Comparison of ENCODE assay signal across 1 mouse cellular context in the genomic region with DNA sequence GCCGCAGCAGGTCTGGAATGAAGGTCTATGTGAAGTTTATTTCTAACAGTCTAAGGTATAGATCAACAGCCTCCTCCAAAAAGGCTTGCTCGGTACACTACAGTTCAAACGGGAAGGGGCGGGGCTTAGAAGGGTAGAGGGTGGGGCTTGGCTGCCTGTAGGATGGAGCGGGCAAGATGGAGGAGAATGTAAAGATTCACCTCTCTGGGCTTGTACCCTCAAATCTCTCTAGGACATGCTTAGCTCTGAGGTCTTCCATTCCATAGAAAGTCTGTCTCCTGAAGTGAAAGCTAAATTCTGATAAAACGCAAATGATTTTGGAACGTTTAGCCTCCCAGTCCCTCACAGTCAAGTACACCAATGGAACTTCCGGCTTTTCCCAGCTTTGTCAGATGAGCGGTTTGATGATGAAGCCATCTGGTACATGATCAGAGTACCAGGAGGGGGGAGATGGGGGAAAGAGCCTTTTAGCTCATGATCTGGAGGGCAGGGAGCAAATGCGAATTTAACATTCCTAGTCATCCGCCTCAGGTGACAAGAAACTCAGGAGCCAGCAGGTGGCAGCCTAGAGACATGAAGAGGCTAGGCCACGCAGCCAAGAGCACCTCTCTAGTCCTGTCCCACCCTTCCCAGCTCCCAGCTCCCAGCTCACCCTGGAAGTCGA.
A peak's percentile ranks its signal among the peaks of the same experiment; 100 is the strongest.
TF ChIP-seq lines count a peak whose summit lies in the region.

No protein-coding gene starts in this region.

TF ChIP-seq in CH12.LX, 34 proteins besides CTCF, POLR2A, EP300 and RAD21:
- peak; percentile 21; the same call in 1 of the 2 replicates for TF ChIP-seq TCF12 (IDR thresholded peaks at IDR 0.05; ENCODE audit: low read depth, low read length)
- TF ChIP-seq TBP (conservative IDR thresholded peaks at IDR 0.05; ENCODE audit: low read depth, low read length) = peak; percentile 64
- TF ChIP-seq ELF1 (IDR thresholded peaks at IDR 0.05; ENCODE audit: low read depth, low read length) = peak; percentile 82
- peak; percentile 72 for TF ChIP-seq MYC (IDR thresholded peaks at IDR 0.05; ENCODE audit: low read depth, low read length)
- TF ChIP-seq IRF4 (IDR thresholded peaks at IDR 0.05; ENCODE audit: low read depth, low read length) = peak; percentile 70
- TF ChIP-seq MXI1 (IDR thresholded peaks at IDR 0.05; ENCODE audit: low read depth, low read length) = peak; percentile 29; the same call in 1 of the 2 replicates
- TF ChIP-seq ZC3H11A (IDR thresholded peaks at IDR 0.05; ENCODE audit: low read depth, low read length) = peak; percentile 29; the same call in 1 of the 2 replicates
- TF ChIP-seq USF2 (conservative IDR thresholded peaks at IDR 0.05; ENCODE audit: low read depth, low read length) = no peak
- TF ChIP-seq E2F4 (IDR thresholded peaks at IDR 0.05; ENCODE audit: insufficient replicate concordance, low read depth, low read length) = 0 out of 2 replicates have a peak, but pooled peaks have one; percentile 10
- TF ChIP-seq SMC3 (IDR thresholded peaks at IDR 0.05; ENCODE audit: low read depth, low read length) = peak; percentile 93
- peak; percentile 60 for TF ChIP-seq NELFE (IDR thresholded peaks at IDR 0.05; ENCODE audit: low read depth, low read length)
- peak; percentile 33; the same call in 1 of the 2 replicates for TF ChIP-seq MAZ (IDR thresholded peaks at IDR 0.05; ENCODE audit: low read depth, low read length)
- TF ChIP-seq USF1 (IDR thresholded peaks at IDR 0.05; ENCODE audit: low read depth, low read length) = no peak
- no peak for TF ChIP-seq KAT2A (IDR thresholded peaks at IDR 0.05; ENCODE audit: insufficient replicate concordance, low read length)
- TF ChIP-seq BHLHE40 (IDR thresholded peaks at IDR 0.05; ENCODE audit: low read depth, low read length) = 0 out of 2 replicates have a peak, but pooled peaks have one; percentile 25
- no peak; the same call in 1 of the 2 replicates for TF ChIP-seq CHD1 (IDR thresholded peaks at IDR 0.05; ENCODE audit: low read depth, low read length)
- TF ChIP-seq NRF1 (IDR thresholded peaks at IDR 0.05; ENCODE audit: low read depth, low read length) = peak; percentile 49
- no peak for TF ChIP-seq GABPA (IDR thresholded peaks at IDR 0.05; ENCODE audit: insufficient replicate concordance, low read depth, low read length)
